Mouse (Mus musculus): ENCODE results near the gene Slbp. TPM values are rescaled to one million over a fixed set of nuclear protein-coding genes. Genes with fewer than 3 reads are reported as not detected.
A peak's percentile ranks its signal among the peaks of the same experiment; 100 is the strongest.

Gene Slbp
- polyA plus RNA-seq, 1 experiment from 2014 or later, result 360 TPM

DNA sequence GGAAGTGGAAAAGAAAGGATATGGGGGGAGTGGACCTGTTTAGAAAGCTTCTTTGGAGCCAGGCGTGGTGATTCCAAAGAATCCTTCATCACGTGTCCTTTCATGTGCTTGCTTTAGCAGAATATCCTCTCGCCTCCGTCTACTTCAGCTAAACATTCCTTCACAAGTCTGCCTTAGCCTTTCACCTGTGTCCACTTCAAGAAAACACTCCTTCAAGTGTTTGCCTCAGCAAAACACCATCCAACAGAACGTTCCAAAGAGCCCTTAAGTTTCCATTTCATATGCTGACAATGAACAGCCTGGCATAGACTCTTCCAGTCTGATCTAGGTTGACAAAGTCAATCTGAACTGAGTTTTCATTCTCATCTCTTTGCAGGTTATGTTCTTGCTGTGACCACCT, 25.9 kb upstream of the Slbp start:
- DNase-seq (ENCODE audit: low spot score) (no peak), ATAC-seq (replicated peaks; ENCODE audit: insufficient number of reproducible peaks, low FRiP score, low TSS enrichment, low read depth) (no peak)
- Histone ChIP-seq H3K27ac (replicated peaks; ENCODE audit: low read depth, low read length) (no peak overlapping the region), H3K4me2 (ENCODE audit: low read depth, low read length) (no peak overlapping the region), H3K9ac (replicated peaks; ENCODE audit: low read length) (no peak overlapping the region), H3K4me1 (ENCODE audit: control insufficient read depth, insufficient read depth, low read length) (no peaks in the 10 kb centered on the region), H3K36me3 (replicated peaks; ENCODE audit: control insufficient read depth, insufficient read depth, low read depth, low read length) (no peaks in the 10 kb centered on the region), H3K9me3 (replicated peaks; ENCODE audit: control insufficient read depth, low read length) (no peaks in the 10 kb centered on the region), H3K4me3 (ENCODE audit: low read depth, low read length) (no peak overlapping the region), H3K27me3 (ENCODE audit: control insufficient read depth, insufficient read depth, low read length) (no peaks in the 10 kb centered on the region)
- 84% methylated on average over 5 of the region's 5 CpGs for WGBS

DNA sequence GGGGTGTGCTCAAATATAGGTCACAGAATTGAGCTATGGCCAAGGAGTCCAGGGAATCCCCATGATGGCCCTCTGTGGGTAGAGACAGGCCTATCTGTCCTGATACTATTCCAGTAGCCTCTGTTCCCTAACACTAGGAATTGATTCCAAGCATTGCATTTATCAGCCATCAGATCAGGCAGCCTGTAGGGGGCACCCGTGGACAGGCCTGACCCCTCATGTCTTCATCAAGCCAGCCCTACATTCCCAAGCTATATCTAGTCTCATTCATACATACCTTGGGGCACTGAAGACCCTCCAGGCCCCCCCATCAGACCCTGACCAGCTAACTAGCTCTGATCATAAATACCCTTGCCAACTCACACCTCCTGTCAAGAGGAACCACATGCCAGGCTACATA, 23.6 kb upstream of the Slbp start:
- DNase-seq (ENCODE audit: low spot score) (peak; percentile 74), ATAC-seq (replicated peaks; ENCODE audit: insufficient number of reproducible peaks, low FRiP score, low TSS enrichment, low read depth) (no peak)
- no peaks in the 10 kb centered on the region for H3K27me3 ChIP-seq (ENCODE audit: control insufficient read depth, insufficient read depth, low read length)
- H3K9me3 ChIP-seq (replicated peaks; ENCODE audit: control insufficient read depth, low read length), result no peaks in the 10 kb centered on the region
- no peak overlapping the region for H3K27ac ChIP-seq (replicated peaks; ENCODE audit: low read depth, low read length)
- no peak overlapping the region for H3K4me2 ChIP-seq (ENCODE audit: low read depth, low read length)
- no peaks in the 10 kb centered on the region for H3K36me3 ChIP-seq (replicated peaks; ENCODE audit: control insufficient read depth, insufficient read depth, low read depth, low read length)
- H3K4me1 ChIP-seq (ENCODE audit: control insufficient read depth, insufficient read depth, low read length), result no peaks in the 10 kb centered on the region
- H3K9ac ChIP-seq (replicated peaks; ENCODE audit: low read length), result no peak overlapping the region
- 6% methylated on average over 1 of the region's 1 CpGs for WGBS
- no peak overlapping the region for H3K4me3 ChIP-seq (ENCODE audit: low read depth, low read length)

DNA sequence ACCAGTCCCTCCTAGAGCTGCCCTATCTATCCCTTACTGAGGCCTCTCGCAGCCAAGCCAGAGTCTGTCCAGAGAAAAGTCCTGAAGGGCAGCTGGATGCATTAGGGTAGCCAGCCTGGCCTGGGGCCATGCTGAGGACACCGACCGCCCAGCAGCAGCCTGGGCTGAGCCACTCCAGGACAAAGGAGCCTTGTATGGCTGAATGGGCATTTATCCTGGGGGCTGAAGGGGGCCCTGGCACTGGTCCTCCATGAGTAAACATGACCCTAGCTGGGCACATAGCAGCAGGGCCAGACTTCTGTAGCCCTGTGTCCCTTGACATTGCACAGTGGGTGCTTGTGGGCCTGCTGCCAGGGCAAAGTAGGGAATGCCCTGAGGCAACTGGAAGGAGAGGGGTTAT, 22.1 kb upstream of the Slbp start:
- Histone ChIP-seq H3K36me3 (replicated peaks; ENCODE audit: control insufficient read depth, insufficient read depth, low read depth, low read length) (no peaks in the 10 kb centered on the region), H3K4me1 (ENCODE audit: control insufficient read depth, insufficient read depth, low read length) (no peaks in the 10 kb centered on the region), H3K9ac (replicated peaks; ENCODE audit: low read length) (peak overlapping the region; percentile 25; the same call in 1 of the 2 replicates)

DNA sequence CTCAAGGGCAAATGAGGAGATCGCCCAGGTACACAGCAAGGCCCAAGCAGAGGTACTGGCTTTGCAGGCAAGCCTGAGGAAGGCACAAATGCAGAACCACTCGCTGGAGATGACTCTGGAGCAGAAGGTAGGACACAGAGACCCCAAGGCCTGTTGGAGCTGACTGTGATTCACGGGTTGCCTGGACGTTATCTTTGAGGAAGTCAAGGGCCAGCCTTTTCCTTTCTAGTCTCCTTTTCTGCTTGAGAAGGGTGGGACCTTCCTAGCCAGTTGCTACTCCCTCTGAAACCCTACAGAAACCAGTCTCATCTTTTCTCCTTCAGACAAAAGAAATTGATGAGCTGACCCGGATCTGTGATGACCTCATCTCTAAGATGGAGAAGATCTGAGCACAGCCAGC, 19.3 kb upstream of the Slbp start:
- Histone ChIP-seq H3K4me3 (ENCODE audit: low read depth, low read length) (no peak overlapping the region), H3K27ac (replicated peaks; ENCODE audit: low read depth, low read length) (no peak overlapping the region), H3K27me3 (ENCODE audit: control insufficient read depth, insufficient read depth, low read length) (no peaks in the 10 kb centered on the region), H3K4me1 (ENCODE audit: control insufficient read depth, insufficient read depth, low read length) (no peaks in the 10 kb centered on the region), H3K9ac (replicated peaks; ENCODE audit: low read length) (no peak overlapping the region), H3K4me2 (ENCODE audit: low read depth, low read length) (no peak overlapping the region), H3K9me3 (replicated peaks; ENCODE audit: control insufficient read depth, low read length) (no peaks in the 10 kb centered on the region), H3K36me3 (replicated peaks; ENCODE audit: control insufficient read depth, insufficient read depth, low read depth, low read length) (peaks cover 10% of the 10 kb centered on the region)
- ATAC-seq (replicated peaks; ENCODE audit: insufficient number of reproducible peaks, low FRiP score, low TSS enrichment, low read depth) (no peak), DNase-seq (ENCODE audit: low spot score) (no peak)
- WGBS, result 84% methylated on average over 5 of the region's 5 CpGs

More for the DNA sequence above, 22.1 kb upstream of the Slbp start:
- Histone ChIP-seq H3K4me2 (ENCODE audit: low read depth, low read length) (no peak overlapping the region), H3K4me3 (ENCODE audit: low read depth, low read length) (no peak overlapping the region), H3K9me3 (replicated peaks; ENCODE audit: control insufficient read depth, low read length) (no peaks in the 10 kb centered on the region), H3K27ac (replicated peaks; ENCODE audit: low read depth, low read length) (no peak overlapping the region), H3K27me3 (ENCODE audit: control insufficient read depth, insufficient read depth, low read length) (no peaks in the 10 kb centered on the region)
- ATAC-seq (replicated peaks; ENCODE audit: insufficient number of reproducible peaks, low FRiP score, low TSS enrichment, low read depth) (0 out of 2 replicates have a peak, but pooled peaks have one; percentile 24), DNase-seq (ENCODE audit: low spot score) (no peak)
- 58% methylated on average over 3 of the region's 3 CpGs for WGBS

DNA sequence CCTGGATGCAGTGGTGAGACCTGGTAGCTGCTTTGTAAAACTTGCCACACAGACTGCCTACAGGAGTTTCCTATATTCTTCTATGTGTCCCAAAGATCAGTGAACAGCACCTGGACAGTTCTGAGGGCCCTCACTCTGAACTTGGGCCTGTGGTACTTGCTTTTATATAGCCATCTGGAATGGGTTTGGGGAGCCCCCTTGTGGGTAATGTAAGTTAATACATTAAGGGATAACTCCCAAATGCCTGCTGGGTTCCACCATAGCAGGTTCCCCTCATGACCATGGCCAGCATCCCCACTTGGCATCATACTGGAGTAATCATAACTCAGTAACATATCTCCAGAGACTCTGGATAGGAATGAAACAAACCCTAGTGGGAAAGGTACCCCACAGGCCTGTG, 15.8 kb upstream of the Slbp start:
- ATAC-seq (replicated peaks; ENCODE audit: insufficient number of reproducible peaks, low FRiP score, low TSS enrichment, low read depth), result no peak

DNA sequence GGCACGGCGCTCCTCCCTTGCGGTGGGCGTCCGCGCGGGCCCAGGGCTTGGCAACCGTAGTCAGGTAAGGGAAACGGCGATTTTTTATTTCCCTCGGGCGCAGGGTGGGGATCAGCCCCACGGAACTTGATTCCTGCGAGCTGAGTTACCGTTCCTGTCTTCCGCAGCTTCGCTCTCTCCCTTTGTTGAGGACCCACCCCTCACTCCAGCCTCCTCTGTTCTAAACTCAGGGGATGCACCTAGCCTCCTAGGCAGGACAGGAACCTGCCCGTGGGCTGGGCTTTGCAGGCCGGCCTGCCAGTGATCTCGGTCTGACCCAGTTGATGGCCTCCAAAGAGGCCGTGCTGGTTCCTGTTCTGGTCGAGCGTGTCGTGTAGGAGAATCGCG, 6.3 kb upstream of the Slbp start:
- no peak for DNase-seq (ENCODE audit: low spot score)
- Histone ChIP-seq H3K4me1 (ENCODE audit: control insufficient read depth, insufficient read depth, low read length) (0 out of 2 replicates have a peak, but pooled peaks cover 2% of the 10 kb centered on the region), H3K9me3 (replicated peaks; ENCODE audit: control insufficient read depth, low read length) (no peaks in the 10 kb centered on the region), H3K4me2 (ENCODE audit: low read depth, low read length) (peak overlapping the region; percentile 74), H3K36me3 (replicated peaks; ENCODE audit: control insufficient read depth, insufficient read depth, low read depth, low read length) (peaks cover 7% of the 10 kb centered on the region), H3K27me3 (ENCODE audit: control insufficient read depth, insufficient read depth, low read length) (no peaks in the 10 kb centered on the region), H3K9ac (replicated peaks; ENCODE audit: low read length) (peak overlapping the region; percentile 83), H3K4me3 (ENCODE audit: low read depth, low read length) (peak overlapping the region; percentile 82), H3K27ac (replicated peaks; ENCODE audit: low read depth, low read length) (peak overlapping the region; percentile 63)
- peak; percentile 10; the same call in 1 of the 2 replicates for ATAC-seq (replicated peaks; ENCODE audit: insufficient number of reproducible peaks, low FRiP score, low TSS enrichment, low read depth)
- 0% methylated on average over 26 of the region's 26 CpGs for WGBS

More for the DNA sequence above, 15.8 kb upstream of the Slbp start:
- peaks cover 12% of the 10 kb centered on the region for H3K36me3 ChIP-seq (replicated peaks; ENCODE audit: control insufficient read depth, insufficient read depth, low read depth, low read length)
- H3K4me1 ChIP-seq (ENCODE audit: control insufficient read depth, insufficient read depth, low read length), result no peaks in the 10 kb centered on the region
- no peaks in the 10 kb centered on the region for H3K27me3 ChIP-seq (ENCODE audit: control insufficient read depth, insufficient read depth, low read length)
- no peaks in the 10 kb centered on the region for H3K9me3 ChIP-seq (replicated peaks; ENCODE audit: control insufficient read depth, low read length)
- H3K27ac ChIP-seq (replicated peaks; ENCODE audit: low read depth, low read length), result no peak overlapping the region
- no peak overlapping the region for H3K4me3 ChIP-seq (ENCODE audit: low read depth, low read length)
- DNase-seq (ENCODE audit: low spot score), result peak; percentile 51
- no peak overlapping the region for H3K9ac ChIP-seq (replicated peaks; ENCODE audit: low read length)
- no peak overlapping the region for H3K4me2 ChIP-seq (ENCODE audit: low read depth, low read length)

DNA sequence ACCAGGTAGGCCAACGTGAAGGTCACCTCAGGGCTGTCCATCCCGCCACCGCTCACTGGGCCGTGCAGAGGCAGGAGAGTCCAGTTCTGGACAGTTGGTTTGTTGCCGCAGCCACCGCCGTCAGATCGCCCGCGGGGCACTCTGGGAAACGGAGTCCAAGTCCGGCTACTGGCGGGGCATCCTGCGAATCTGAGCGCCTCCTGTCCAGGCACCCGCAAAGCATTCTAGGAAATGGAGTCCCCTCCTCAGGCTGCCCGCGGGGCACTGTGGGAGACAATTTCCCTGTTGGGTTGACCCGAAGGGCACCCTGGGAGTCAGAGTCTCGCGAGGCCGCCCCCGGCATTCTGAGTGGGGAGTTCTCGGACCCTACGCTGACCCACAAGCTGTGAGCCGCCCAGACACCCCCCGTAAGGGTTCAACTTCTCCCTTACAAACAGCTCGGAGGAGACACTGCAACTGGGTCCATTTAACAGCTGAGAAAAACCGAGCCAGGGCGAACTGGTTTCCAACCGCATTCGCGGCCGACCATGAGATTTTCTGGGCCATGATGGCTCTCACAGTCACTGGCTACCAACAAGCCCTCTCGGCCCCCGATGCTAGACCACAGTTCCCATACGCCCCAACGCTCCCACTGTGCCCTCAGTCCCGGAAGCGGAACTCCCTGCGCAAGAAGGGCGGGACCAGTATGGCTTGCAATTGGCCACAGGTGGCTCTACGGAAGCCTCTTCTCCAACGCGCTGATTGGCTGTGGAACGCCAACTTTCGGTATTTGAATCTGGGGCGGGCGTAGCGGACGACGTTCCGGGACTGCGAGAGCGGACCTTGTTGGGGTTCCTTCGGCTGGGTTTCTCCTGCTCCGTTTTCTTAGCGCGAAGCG, 5.7 kb upstream of the Slbp start, which contains the start of the genes Tacc3 and Tmem129:
Gene Tacc3, plus strand, starts transcription at position 342 of the 877 bp plus-strand sequence.
Gene Tmem129, minus strand, starts transcription at position 630 of the 877 bp plus-strand sequence.
- DNase-seq (ENCODE audit: low spot score), result peak; percentile 99
- Histone ChIP-seq H3K27ac (replicated peaks; ENCODE audit: low read depth, low read length) (peak within 1 kb of the TSS; percentile 82), H3K27me3 (ENCODE audit: control insufficient read depth, insufficient read depth, low read length) (no peaks in the 10 kb centered on the region), H3K9ac (replicated peaks; ENCODE audit: low read length) (peak within 1 kb of the TSS; percentile 83), H3K9me3 (replicated peaks; ENCODE audit: control insufficient read depth, low read length) (no peaks in the 10 kb centered on the region), H3K4me3 (ENCODE audit: low read depth, low read length) (peak within 1 kb of the TSS; percentile 82), H3K4me2 (ENCODE audit: low read depth, low read length) (peak within 1 kb of the TSS; percentile 83), H3K36me3 (replicated peaks; ENCODE audit: control insufficient read depth, insufficient read depth, low read depth, low read length) (peaks cover 7% of the 10 kb centered on the region), H3K4me1 (ENCODE audit: control insufficient read depth, insufficient read depth, low read length) (0 out of 2 replicates have a peak, but pooled peaks cover 2% of the 10 kb centered on the region)
- WGBS, result under 1% methylated on average over 60 of the region's 60 CpGs
- ATAC-seq (replicated peaks; ENCODE audit: insufficient number of reproducible peaks, low FRiP score, low TSS enrichment, low read depth), result peak; percentile 95

DNA sequence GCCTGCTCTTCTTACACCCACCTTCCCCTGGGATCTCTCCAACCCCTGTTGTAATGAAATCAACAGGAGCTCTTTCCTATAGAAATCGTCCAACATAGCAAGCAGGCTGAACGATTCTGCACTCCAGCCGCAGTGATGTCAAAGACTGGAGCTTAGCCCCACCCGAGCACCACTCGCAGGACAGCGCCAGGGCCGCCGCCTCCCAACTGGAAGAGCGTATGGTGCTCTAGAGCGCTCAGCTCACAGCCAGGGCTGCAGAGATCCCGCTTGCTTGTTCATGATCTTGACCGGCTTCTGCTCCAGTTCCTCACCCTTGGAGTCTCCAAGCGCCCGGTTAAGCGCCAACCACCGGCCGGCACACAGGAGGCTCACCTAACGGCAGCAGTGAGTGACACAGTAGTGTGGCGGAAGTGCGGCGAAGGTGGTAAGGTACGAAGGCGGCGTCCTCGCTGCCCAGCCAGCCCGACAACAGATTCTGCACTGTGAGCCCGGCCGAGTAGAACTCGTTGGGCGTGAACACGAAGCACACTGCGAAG, 4.9 kb upstream of the Slbp start:
- Histone ChIP-seq H3K27ac (replicated peaks; ENCODE audit: low read depth, low read length) (0 out of 2 replicates have a peak overlapping the region, but pooled peaks have one; percentile 5), H3K9me3 (replicated peaks; ENCODE audit: control insufficient read depth, low read length) (no peaks in the 10 kb centered on the region), H3K4me1 (ENCODE audit: control insufficient read depth, insufficient read depth, low read length) (0 out of 2 replicates have a peak, but pooled peaks cover 2% of the 10 kb centered on the region), H3K36me3 (replicated peaks; ENCODE audit: control insufficient read depth, insufficient read depth, low read depth, low read length) (peaks cover 7% of the 10 kb centered on the region), H3K9ac (replicated peaks; ENCODE audit: low read length) (peak overlapping the region; percentile 70), H3K4me3 (ENCODE audit: low read depth, low read length) (peak overlapping the region; percentile 82), H3K27me3 (ENCODE audit: control insufficient read depth, insufficient read depth, low read length) (no peaks in the 10 kb centered on the region), H3K4me2 (ENCODE audit: low read depth, low read length) (peak overlapping the region; percentile 83)
- peak; percentile 20 for ATAC-seq (replicated peaks; ENCODE audit: insufficient number of reproducible peaks, low FRiP score, low TSS enrichment, low read depth)
- WGBS, result under 1% methylated on average over 32 of the region's 32 CpGs
- no peak for DNase-seq (ENCODE audit: low spot score)

Measured in embryonic facial prominence, embryonic 11.5 days (tissue).